Mouse (Mus musculus) CH12.LX (cell line): ENCODE measurements at regions not wholly inside any gene's neighbourhood (a gene's known extent, or its start where the extent isn't known, plus 50 kb on each side); places are given as distances from the start of the nearest gene placed in this dataset.

Experiments used
- DNase-seq: peaks from one replicate; pipeline ENCODE4 v3.0.0-alpha.2; 2013; ENCODE audit errors: extremely low read depth
- H3K27ac ChIP-seq: 2 replicates; pipeline ENCODE4 v1.5.1; 2012; ENCODE audit warnings: low read depth, mild to moderate bottlenecking, control low read depth, moderate library complexity; ENCODE audit not compliant: insufficient read depth
- H3K27me3 ChIP-seq: replicated peaks from 2 replicates; pipeline ENCODE3; 2012; ENCODE audit warnings: inconsistent platforms
- H3K36me3 ChIP-seq, 2 experiments: replicated peaks in 1 of 2; 2 replicates each; pipeline versions ENCODE3 to v1.6.1; 2012; ENCODE audit warnings: inconsistent platforms in 1 of 2, low read length in 1 of 2, mild to moderate bottlenecking in 1 of 2, mixed read lengths in 1 of 2, moderate library complexity in 1 of 2; ENCODE audit not compliant: control insufficient read depth in 1 of 2, insufficient read depth in 1 of 2
- H3K4me1 ChIP-seq, 2 experiments: 2 replicates each; pipeline ENCODE4 v1.6.1; 2012; ENCODE audit warnings: inconsistent platforms in 1 of 2, moderate library complexity in 1 of 2; ENCODE audit not compliant: insufficient read depth in 2 of 2, control insufficient read depth in 1 of 2
- H3K4me2 ChIP-seq: 2 replicates; pipeline ENCODE4 v1.6.1; 2012; ENCODE audit warnings: low read depth, mild to moderate bottlenecking, control low read depth; ENCODE audit not compliant: poor library complexity, insufficient read depth, severe bottlenecking
- H3K4me3 ChIP-seq, 3 experiments: fragments of 150-350 bp in 1 of 3; sonication (generic) in 1 of 3; replicated peaks in 1 of 3; 2 replicates each; pipeline versions ENCODE3 to v1.5.1; 2011 to 2012; ENCODE audit warnings: low read depth in 2 of 3, low read length in 2 of 3, mild to moderate bottlenecking in 2 of 3, moderate library complexity in 2 of 3, control low read depth in 1 of 3, improper control_type of control experiment in 1 of 3, inconsistent platforms in 1 of 3, mixed read lengths in 1 of 3; ENCODE audit not compliant: poor library complexity in 1 of 3
- H3K79me2 ChIP-seq: replicated peaks from 2 replicates; pipeline ENCODE4 v1.6.1; 2012; ENCODE audit warnings: mild to moderate bottlenecking, moderate library complexity; ENCODE audit not compliant: control insufficient read depth, poor library complexity, insufficient read depth, severe bottlenecking; ENCODE audit errors: extremely low read depth
- H3K9ac ChIP-seq: 2 replicates; pipeline ENCODE4 v1.6.1; 2012; ENCODE audit warnings: low read depth, mild to moderate bottlenecking, control low read depth, moderate library complexity; ENCODE audit not compliant: insufficient read depth
- H3K9me3 ChIP-seq: replicated peaks from 2 replicates; pipeline ENCODE3; 2012; ENCODE audit warnings: low read length, inconsistent platforms, mixed read lengths
- BHLHE40 ChIP-seq: IDR thresholded peaks from 2 replicates; pipeline ENCODE4 v1.6.1; 2011; ENCODE audit warnings: mild to moderate bottlenecking, low read depth, low read length, improper control_type of control experiment
- CHD2 ChIP-seq: IDR thresholded peaks from 2 replicates; pipeline ENCODE4 v1.6.1; 2011; ENCODE audit warnings: low read length, improper control_type of control experiment
- CTCF ChIP-seq, 2 experiments: IDR thresholded peaks in 1 of 2; conservative IDR thresholded peaks in 1 of 2; 2 replicates each; pipeline ENCODE4 v1.5.1; 2011 to 2012; ENCODE audit warnings: low read depth in 2 of 2, low read length in 2 of 2, improper control_type of control experiment in 1 of 2, inconsistent platforms in 1 of 2, mild to moderate bottlenecking in 1 of 2, moderate library complexity in 1 of 2
- ELF1 ChIP-seq: IDR thresholded peaks from 2 replicates; pipeline ENCODE4 v1.6.1; 2014; ENCODE audit warnings: low read depth, mild to moderate bottlenecking, inconsistent platforms, low read length, improper control_type of control experiment
- EP300 ChIP-seq: IDR thresholded peaks from 2 replicates; pipeline ENCODE4 v1.6.1; 2011; ENCODE audit warnings: low read length, improper control_type of control experiment
- ETS1 ChIP-seq: conservative IDR thresholded peaks from 2 replicates; pipeline ENCODE4 v1.6.1; 2012; ENCODE audit warnings: low read depth, mild to moderate bottlenecking, inconsistent platforms, low read length, improper control_type of control experiment, moderate library complexity
- GABPA ChIP-seq: IDR thresholded peaks from 2 replicates; pipeline ENCODE4 v1.6.1; 2012; ENCODE audit warnings: low read depth, low read length, improper control_type of control experiment, inconsistent platforms; ENCODE audit not compliant: insufficient replicate concordance
- HCFC1 ChIP-seq: IDR thresholded peaks from 2 replicates; pipeline ENCODE4 v1.6.1; 2012; ENCODE audit warnings: low read depth, mild to moderate bottlenecking, inconsistent platforms, low read length, improper control_type of control experiment
- IRF4 ChIP-seq: IDR thresholded peaks from 2 replicates; pipeline ENCODE4 v1.6.1; 2014; ENCODE audit warnings: low read depth, mild to moderate bottlenecking, inconsistent platforms, low read length, improper control_type of control experiment
- JUND ChIP-seq: conservative IDR thresholded peaks from 2 replicates; pipeline ENCODE4 v1.6.1; 2011; ENCODE audit warnings: low read depth, low read length, improper control_type of control experiment
- KAT2A ChIP-seq: IDR thresholded peaks from 2 replicates; pipeline ENCODE4 v1.6.1; 2012; ENCODE audit warnings: low read length, improper control_type of control experiment, inconsistent platforms; ENCODE audit not compliant: insufficient replicate concordance
- MAFK ChIP-seq: IDR thresholded peaks from 2 replicates; pipeline ENCODE4 v1.6.1; 2011; ENCODE audit warnings: low read length, improper control_type of control experiment; ENCODE audit not compliant: insufficient replicate concordance
- MAX ChIP-seq: IDR thresholded peaks from 2 replicates; pipeline ENCODE4 v1.6.1; 2011; ENCODE audit warnings: low read length, improper control_type of control experiment
- MAZ ChIP-seq: IDR thresholded peaks from 2 replicates; pipeline ENCODE4 v1.6.1; 2012; ENCODE audit warnings: low read depth, mild to moderate bottlenecking, inconsistent platforms, low read length, improper control_type of control experiment, moderate library complexity
- MXI1 ChIP-seq: IDR thresholded peaks from 2 replicates; pipeline ENCODE4 v1.6.1; 2011; ENCODE audit warnings: mild to moderate bottlenecking, low read depth, low read length, improper control_type of control experiment
- MYC ChIP-seq: IDR thresholded peaks from 2 replicates; pipeline ENCODE4 v1.6.1; 2011; ENCODE audit warnings: low read depth, mild to moderate bottlenecking, improper control_type of control experiment, low read length
- POLR2A ChIP-seq: IDR thresholded peaks from 2 replicates; pipeline ENCODE4 v1.6.1; 2011; ENCODE audit warnings: low read depth, mild to moderate bottlenecking, improper control_type of control experiment, low read length
- POLR2AphosphoS2 ChIP-seq: IDR thresholded peaks from 2 replicates; pipeline ENCODE4 v1.6.1; 2011; ENCODE audit warnings: low read depth, low read length, improper control_type of control experiment
- SIN3A ChIP-seq: IDR thresholded peaks from 2 replicates; pipeline ENCODE4 v1.6.1; 2012; ENCODE audit warnings: low read length, improper control_type of control experiment, inconsistent platforms
- SMC3 ChIP-seq: IDR thresholded peaks from 2 replicates; pipeline ENCODE4 v1.6.1; 2011; ENCODE audit warnings: low read depth, low read length, improper control_type of control experiment
- TCF12 ChIP-seq: IDR thresholded peaks from 2 replicates; pipeline ENCODE4 v1.6.1; 2014; ENCODE audit warnings: low read depth, mild to moderate bottlenecking, inconsistent platforms, low read length, improper control_type of control experiment
- UBTF ChIP-seq: IDR thresholded peaks from 2 replicates; pipeline ENCODE4 v1.6.1; 2012; ENCODE audit warnings: low read depth, mild to moderate bottlenecking, inconsistent platforms, low read length, improper control_type of control experiment, moderate library complexity
- USF1 ChIP-seq: IDR thresholded peaks from 2 replicates; pipeline ENCODE4 v1.6.1; 2014; ENCODE audit warnings: low read depth, mild to moderate bottlenecking, inconsistent platforms, low read length, improper control_type of control experiment
- USF2 ChIP-seq: conservative IDR thresholded peaks from 2 replicates; pipeline ENCODE4 v1.6.1; 2011; ENCODE audit warnings: low read depth, low read length, improper control_type of control experiment
- ZC3H11A ChIP-seq: IDR thresholded peaks from 2 replicates; pipeline ENCODE4 v1.6.1; 2012; ENCODE audit warnings: low read depth, mild to moderate bottlenecking, inconsistent platforms, low read length, improper control_type of control experiment
- ZMIZ1 ChIP-seq: IDR thresholded peaks from 2 replicates; pipeline ENCODE4 v1.6.1; 2012; ENCODE audit warnings: low read depth, mild to moderate bottlenecking, inconsistent platforms, low read length, improper control_type of control experiment
- ZNF384 ChIP-seq: IDR thresholded peaks from 2 replicates; pipeline ENCODE4 v1.6.1; 2012; ENCODE audit warnings: low read depth, low read length, improper control_type of control experiment, inconsistent platforms
- dilution Hi-C: fragments of 300-500 bp; cut with MboI; formaldehyde crosslinking; loops from 2 replicates; pipeline ENCODE4 v1.14.3; 2020; ENCODE audit warnings: low sequenced_read_pairs; ENCODE audit not compliant: extremely low pct_unique_long_range_greater_than_20kb, extremely low pct_ligation_motif_present
- in situ Hi-C: fragments of 300-500 bp; cut with MboI; formaldehyde crosslinking; loops from 3 replicates; pipeline ENCODE4 v1.14.3; 2019; ENCODE audit warnings: low sequenced_read_pairs, low pct_ligation_motif_present, low pct_unique_long_range_greater_than_20kb, mixed read lengths

GRCm38 (mm10) chr13:46041475-46041874 lies 76.7 kb upstream of the Atxn1 start:
- dilution Hi-C loops, result no loop called here
- in situ Hi-C loops, result no loop called here
- no peak for DNase-seq
- no peak overlapping the region for H3K4me3 ChIP-seq
- TF ChIP-seq UBTF, result no peak
- TF ChIP-seq ETS1, result no peak
- no peak for TF ChIP-seq MYC
- TF ChIP-seq MAX, result no peak
- no peak for TF ChIP-seq USF2
- TF ChIP-seq SMC3, result no peak
- TF ChIP-seq HCFC1, result no peak
- no peak for TF ChIP-seq POLR2A
- no peak for TF ChIP-seq ZMIZ1
- no peak for TF ChIP-seq IRF4
- TF ChIP-seq ELF1, result no peak
- TF ChIP-seq POLR2AphosphoS2, result no peak
- TF ChIP-seq USF1, result no peak
- no peak for TF ChIP-seq SIN3A
- no peak for TF ChIP-seq KAT2A
- no peak for TF ChIP-seq MAFK
- no peak for TF ChIP-seq BHLHE40
- TF ChIP-seq MAZ, result no peak
- no peak for TF ChIP-seq TCF12
- H3K27ac ChIP-seq, result no peak overlapping the region
- H3K4me2 ChIP-seq, result no peak overlapping the region
- H3K4me1 ChIP-seq, result peaks cover 12 to 15% of the 10 kb centered on the region in 2 experiments
- no peaks in the 10 kb centered on the region for H3K27me3 ChIP-seq
- H3K9ac ChIP-seq, result no peak overlapping the region
- H3K36me3 ChIP-seq, result no peaks in the 10 kb centered on the region
- H3K79me2 ChIP-seq, result no peaks in the 10 kb centered on the region
- no peaks in the 10 kb centered on the region for H3K9me3 ChIP-seq

GRCm38 (mm10) chr13:46040062-46040461 lies 75.3 kb upstream of the Atxn1 start:
- H3K27ac ChIP-seq, result no peak overlapping the region
- H3K4me2 ChIP-seq, result no peak overlapping the region
- H3K27me3 ChIP-seq, result no peaks in the 10 kb centered on the region
- H3K36me3 ChIP-seq, result no peaks in the 10 kb centered on the region
- DNase-seq, result no peak
- no peaks in the 10 kb centered on the region for H3K79me2 ChIP-seq
- no peaks in the 10 kb centered on the region for H3K9me3 ChIP-seq
- dilution Hi-C loops (no loop called here), in situ Hi-C loops (no loop called here)
- peaks cover 9 to 15% of the 10 kb centered on the region in 2 experiments for H3K4me1 ChIP-seq
- TF ChIP-seq BHLHE40, result no peak
- TF ChIP-seq MAZ, result no peak
- TF ChIP-seq ZC3H11A, result no peak
- TF ChIP-seq MYC, result no peak
- TF ChIP-seq CTCF (conservative IDR thresholded peaks at IDR 0.05 in 1 of 2, IDR thresholded peaks at IDR 0.05 in 1 of 2; ENCODE audit: low read depth in 2 of 2, low read length in 2 of 2), result no peak
- no peak for TF ChIP-seq ZNF384
- TF ChIP-seq GABPA, result no peak
- TF ChIP-seq JUND, result no peak
- no peak for TF ChIP-seq POLR2AphosphoS2
- no peak for TF ChIP-seq SMC3
- no peak for TF ChIP-seq POLR2A
- no peak for TF ChIP-seq KAT2A
- no peak for TF ChIP-seq EP300
- TF ChIP-seq MXI1, result no peak
- TF ChIP-seq USF2, result no peak
- TF ChIP-seq CHD2, result no peak
- TF ChIP-seq, all 38 proteins: peak for 0
- Histone ChIP-seq H3K4me3 (no peak overlapping the region), H3K9ac (no peak overlapping the region)
